Mouse (Mus musculus) spleen, embryonic (tissue): ENCODE measurements at regions not wholly inside any gene's neighbourhood (a gene's known extent, or its start where the extent isn't known, plus 50 kb on each side); places are given as distances from the start of the nearest gene placed in this dataset.

Experiments
- CTCF ChIA-PET: fragments of 350-600 bp; sonication (Branson Sonifier 250); formaldehyde crosslinking; loops from one replicate; lab custom pipeline; 2022; lab: Charles Lee

DNA sequence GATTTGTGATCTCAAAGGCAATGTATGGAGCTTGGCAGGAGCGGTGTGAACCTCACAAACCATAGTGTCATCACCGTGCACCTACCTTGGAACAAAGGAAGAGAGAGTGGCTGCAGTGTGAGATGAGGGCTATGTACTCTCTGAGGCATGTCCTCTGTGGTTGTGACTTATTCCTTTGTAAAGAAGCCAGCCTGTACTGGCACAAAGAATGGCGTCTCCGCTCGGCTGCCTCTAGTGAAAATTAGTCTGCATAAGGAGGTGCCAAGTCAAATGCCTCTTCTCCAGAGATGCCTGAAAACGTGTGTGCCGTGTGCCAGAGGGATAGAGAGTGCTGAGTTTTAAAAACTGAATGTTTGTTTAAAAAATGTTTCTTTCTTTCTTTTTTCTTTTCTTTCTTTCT lies 444.0 kb upstream of the Frg1 start:
- CTCF ChIA-PET = no interaction called here

DNA sequence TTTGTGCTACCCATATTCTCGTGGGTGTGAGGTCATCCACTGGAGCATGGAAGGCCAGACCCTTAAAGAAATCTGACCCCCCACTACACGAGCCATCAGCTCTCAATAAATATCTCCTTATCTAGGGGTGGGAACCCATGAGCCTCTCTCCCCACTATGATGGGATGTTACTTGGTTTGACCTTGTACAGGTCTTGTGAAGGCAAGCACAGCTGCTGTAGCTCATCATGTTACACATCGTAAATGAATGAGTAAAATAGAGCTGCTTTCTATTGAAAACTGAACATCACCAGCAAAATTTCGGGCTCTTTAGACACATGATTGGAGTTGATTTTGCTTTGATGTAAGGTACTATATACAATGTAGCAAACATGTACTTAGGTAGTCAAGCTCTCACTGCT lies 414.8 kb upstream of the Frg1 start:
- CTCF ChIA-PET = no interaction called here

DNA sequence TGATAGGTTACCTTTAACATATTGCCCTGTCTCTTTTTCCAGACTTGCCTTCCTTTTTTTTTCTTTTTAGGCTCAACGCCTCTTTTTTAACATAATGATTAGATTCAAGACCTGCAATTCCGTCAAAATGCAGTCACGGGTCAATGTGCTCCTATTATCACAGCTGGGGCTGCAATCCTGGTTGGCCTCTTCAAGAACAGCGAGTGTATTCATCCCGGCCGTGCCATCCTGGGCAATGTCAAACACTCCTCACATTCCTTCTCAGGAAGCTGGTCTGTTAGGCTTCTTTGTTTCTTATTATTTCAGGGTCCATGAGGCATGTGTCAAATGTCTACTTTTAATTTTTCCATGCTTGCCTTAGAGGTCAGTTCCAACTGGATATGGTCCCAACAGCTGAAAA lies 413.5 kb upstream of the Frg1 start:
- CTCF ChIA-PET = no interaction called here

- CTCF ChIA-PET = no interaction called here
Measured at GRCm38 (mm10) chr8:41824928-41825327, 408.1 kb upstream of the Frg1 start.

DNA sequence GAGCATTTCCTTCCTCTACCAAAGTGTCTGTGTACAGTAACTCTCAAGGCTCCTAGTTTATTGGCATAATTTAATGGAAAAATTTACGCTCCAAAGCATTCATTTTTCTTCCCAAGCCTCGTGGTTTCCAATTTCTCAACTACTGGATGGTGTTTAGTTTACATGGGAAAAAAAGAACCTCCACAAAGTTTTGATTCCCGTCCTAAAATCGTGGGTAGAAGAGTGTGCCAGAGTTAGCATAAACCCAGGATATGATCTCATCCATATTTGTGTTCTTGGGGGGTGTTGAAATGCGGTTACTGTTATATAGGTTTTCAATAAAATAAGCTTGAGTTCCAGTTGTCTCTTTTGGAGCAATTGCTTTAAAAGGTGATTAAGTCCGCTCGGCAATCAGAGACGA lies 406.2 kb upstream of the Frg1 start:
- CTCF ChIA-PET = no interaction called here

DNA sequence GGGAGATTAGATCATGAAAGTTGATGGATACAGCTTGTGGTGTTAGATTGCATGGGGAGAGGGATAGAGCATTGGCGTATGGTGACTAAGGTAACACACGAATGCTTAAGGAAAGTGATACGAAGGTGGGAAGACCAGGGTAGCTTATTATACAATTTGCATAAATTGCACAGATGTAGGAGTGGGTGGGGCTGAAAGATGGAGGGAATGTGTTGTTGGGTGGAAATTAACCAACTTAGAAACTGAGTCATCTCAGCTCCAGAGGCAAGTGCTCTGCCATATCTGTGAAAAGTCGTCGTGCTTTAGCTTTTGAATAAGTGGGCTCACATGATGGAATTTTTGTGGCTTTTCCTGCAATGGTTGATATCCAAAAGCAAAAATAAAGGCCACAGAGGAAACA lies 404.8 kb upstream of the Frg1 start:
- CTCF ChIA-PET = no interaction called here

GRCm38 (mm10) chr8:41820605-41821395 lies 403.9 kb upstream of the Frg1 start:
- CTCF ChIA-PET = no interaction called here

GRCm38 (mm10) chr8:41818577-41818976 lies 401.7 kb upstream of the Frg1 start:
- CTCF ChIA-PET = no interaction called here

DNA sequence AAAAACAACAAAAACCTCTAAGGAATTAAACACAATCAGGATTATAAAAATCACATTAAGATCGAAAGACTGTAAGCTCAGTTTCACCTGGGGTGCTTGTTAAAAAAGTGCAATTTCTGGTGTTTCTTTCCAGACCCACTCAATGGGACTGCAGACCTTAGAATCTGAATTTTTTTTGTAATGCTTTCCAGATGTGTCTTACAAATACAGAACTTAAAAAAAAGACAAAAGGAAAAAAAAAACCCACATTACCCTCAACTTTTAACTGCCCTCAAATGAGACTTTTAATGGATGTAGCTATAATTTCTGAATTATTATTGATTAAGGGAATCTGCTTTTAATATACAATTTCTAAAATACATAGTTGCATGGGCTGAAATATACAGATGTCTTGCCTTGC lies 401.2 kb upstream of the Frg1 start:
- CTCF ChIA-PET = no interaction called here

DNA sequence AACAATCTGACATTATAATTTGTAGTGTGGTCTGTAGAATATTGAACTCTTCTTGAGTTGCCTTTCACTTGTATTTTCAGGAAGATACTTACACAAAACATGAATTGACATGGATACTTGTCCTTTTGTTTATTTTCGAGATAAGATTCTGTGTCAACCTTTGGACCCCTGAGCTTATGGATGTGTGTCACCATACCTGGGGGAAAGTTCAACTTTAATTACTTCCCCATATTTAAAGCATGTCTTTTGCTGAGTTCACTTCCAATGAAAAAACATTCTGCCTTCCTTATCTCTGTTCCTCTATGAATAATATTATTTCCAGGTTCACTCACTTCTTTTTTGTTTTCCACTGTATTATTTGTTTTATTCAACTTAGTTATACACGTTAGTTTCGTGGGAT lies 398.4 kb upstream of the Frg1 start:
- CTCF ChIA-PET = no interaction called here

- CTCF ChIA-PET = no interaction called here
Measured at GRCm38 (mm10) chr8:41795625-41796024, 378.8 kb upstream of the Frg1 start.

GRCm38 (mm10) chr8:41786952-41787861 lies 370.3 kb upstream of the Frg1 start:
- CTCF ChIA-PET = no interaction called here

DNA sequence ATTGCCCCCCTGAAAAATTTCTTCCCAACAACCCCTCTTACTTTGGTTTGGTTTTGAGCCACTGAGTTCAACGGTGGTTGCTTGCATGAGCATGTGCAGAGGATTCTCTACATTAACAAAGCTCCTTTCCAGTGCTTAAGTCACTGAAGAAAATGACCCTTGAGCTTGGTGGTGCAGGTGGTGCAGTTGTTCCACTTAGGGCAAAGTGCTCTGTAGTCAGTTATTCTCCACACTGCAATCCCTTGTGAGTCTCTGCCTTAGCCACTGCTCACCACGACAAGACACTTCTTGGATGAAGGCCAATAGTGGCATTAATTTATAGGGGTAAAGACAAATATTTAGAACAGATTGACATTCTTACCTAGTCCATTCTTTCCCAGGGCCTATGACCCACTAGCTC lies 369.1 kb upstream of the Frg1 start:
- CTCF ChIA-PET = no interaction called here

DNA sequence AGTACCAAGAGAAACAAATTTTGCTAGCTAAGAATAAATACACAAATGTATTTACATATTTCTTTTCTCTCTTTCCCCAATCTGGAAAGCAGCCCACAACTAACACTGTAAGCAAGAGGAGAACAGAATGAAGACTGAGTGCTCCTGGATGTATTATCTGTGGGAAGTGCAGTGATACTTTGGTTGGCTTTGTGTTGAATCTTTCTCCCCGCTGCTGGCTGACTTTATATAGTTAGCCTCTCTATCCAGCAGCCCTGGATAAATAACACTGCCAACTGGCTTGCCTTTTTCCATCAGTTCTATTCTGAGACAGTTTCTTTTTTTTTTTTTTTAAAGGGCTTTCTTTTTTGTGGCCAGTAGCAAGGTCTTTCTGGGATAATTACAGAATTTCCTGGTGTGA lies 366.0 kb upstream of the Frg1 start:
- CTCF ChIA-PET = no interaction called here

GRCm38 (mm10) chr8:41779459-41779858 lies 362.6 kb upstream of the Frg1 start:
- CTCF ChIA-PET = no interaction called here

DNA sequence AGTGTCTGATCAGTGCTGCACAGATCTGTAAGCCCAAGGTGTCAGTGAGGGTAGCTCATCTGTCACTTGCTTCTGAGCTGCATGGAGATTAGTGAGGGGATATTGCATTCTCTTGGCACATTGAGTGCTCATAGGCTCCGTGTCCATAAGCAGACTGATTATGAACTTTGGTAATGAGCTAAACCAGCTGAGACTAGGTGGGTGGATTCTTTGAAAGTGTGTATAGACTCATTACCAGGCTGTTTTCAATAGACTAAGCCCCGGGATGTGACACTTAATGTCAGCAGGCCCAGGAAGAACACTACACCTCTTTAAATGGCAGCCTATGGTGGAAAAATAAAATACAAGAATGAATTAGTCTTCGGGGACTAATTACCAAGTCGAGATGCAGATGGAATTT lies 354.9 kb upstream of the Frg1 start:
- CTCF ChIA-PET = no interaction called here

DNA sequence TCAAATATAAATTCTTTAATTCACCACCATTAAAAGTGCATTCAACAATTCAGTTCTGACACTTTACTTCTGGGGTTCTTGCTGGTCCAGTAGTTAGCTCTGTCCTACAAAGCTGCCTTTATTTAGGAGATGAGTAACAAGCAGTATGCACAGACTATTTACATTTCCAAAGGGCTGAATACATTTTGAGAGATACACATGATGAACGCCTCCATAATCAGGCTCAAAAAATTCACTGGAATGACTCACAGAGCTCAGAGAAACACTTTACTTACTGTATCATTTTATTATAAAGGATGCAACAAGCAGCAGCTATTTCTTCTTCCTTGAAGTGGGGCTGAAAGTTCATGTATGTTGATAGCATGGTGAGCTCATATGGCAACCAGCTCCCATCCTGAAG lies 336.6 kb upstream of the Frg1 start:
- CTCF ChIA-PET = no interaction called here

DNA sequence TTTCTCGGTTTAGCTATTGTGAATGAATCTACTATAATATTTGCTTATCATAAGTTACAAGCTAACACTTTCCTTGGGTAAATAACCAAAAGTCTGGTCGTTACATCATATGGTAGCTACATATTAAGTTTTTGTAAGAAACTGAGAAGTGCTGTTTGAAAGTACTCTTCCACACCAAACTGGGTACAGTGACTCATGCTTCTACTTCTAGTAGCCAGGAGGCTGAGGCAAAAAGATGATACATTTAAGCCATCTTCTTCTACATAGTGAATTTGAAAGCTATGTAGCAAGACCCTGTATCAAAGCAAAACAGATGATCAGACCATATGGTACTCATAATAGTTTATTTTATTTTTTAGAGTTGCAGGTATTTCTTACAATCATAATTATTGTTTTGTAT lies 335.8 kb upstream of the Frg1 start:
- CTCF ChIA-PET = no interaction called here

GRCm38 (mm10) chr8:41747024-41747423 lies 330.1 kb upstream of the Frg1 start:
- CTCF ChIA-PET = no interaction called here

GRCm38 (mm10) chr8:41742796-41743670 lies 326.2 kb upstream of the Frg1 start:
- CTCF ChIA-PET = no interaction called here

DNA sequence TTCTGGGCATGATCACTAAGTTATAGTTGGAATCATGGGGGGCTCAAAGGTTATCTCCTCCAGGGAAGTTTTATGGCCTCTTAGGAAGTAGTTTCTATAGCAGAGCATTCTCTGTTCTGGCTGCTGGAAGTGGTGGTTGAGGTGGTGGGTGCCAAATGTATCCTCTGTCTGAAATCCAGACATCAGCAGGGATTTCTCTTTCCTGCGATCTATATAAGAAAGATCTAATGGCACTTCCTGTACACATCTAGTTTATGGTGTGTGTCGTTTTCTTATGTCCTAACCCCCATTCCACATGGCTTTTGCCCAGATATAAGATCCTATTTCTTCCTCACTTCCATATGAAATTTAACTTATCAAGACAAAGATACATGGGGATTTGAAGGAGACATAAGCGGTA lies 300.1 kb upstream of the Frg1 start:
- CTCF ChIA-PET = no interaction called here
